8 mouse cellular contexts compared by ENCODE assay signal in genomic region chr7:99535741-99536501, GRCm38 (mm10). TPM values are rescaled to one million over a fixed set of nuclear protein-coding genes. Genes with fewer than 3 reads are reported as not detected.
A peak's percentile ranks its signal among the peaks of the same experiment; 100 is the strongest.
DNase-seq lines count a peak whose midpoint lies in the region; ATAC-seq and TF ChIP-seq lines count a peak whose summit lies in the region.

No protein-coding gene starts in this region.

- peaks cover 72% of the 10 kb centered on the region for H3K4me1 ChIP-seq in heart, embryonic 10.5 days
- peaks cover 76% of the 10 kb centered on the region for H3K4me1 ChIP-seq in embryonic facial prominence, embryonic 10.5 days
- H3K4me1 ChIP-seq in hindbrain, embryonic 14.5 days (replicated peaks; ENCODE audit: control insufficient read depth, insufficient read depth, low read length), result peaks cover 60% of the 10 kb centered on the region
- peaks cover 74% of the 10 kb centered on the region for H3K4me1 ChIP-seq in liver, postnatal 0 days (ENCODE audit: insufficient read depth)
- peaks cover 50% of the 10 kb centered on the region for H3K4me1 ChIP-seq in neural tube, embryonic 14.5 days (ENCODE audit: control insufficient read depth, insufficient read depth, low read length)

- peak; percentile 67 for ATAC-seq in CD4-positive, CD25-positive, alpha-beta regulatory T cell, adult 4 months
- ATAC-seq in hindbrain, embryonic 14.5 days (ENCODE audit: low FRiP score), result peak; percentile 56
- ATAC-seq in liver, postnatal 0 days, result peak; percentile 43
- ATAC-seq in neural tube, embryonic 14.5 days (ENCODE audit: low read depth), result peak; percentile 50; the same call in 1 of the 2 replicates

- TF ChIP-seq EP300 in liver, postnatal 0 days (IDR thresholded peaks at IDR 0.05; ENCODE audit: low read depth), result no peak

- H3K27me3 ChIP-seq in heart, embryonic 10.5 days (ENCODE audit: insufficient read depth, poor library complexity, severe bottlenecking), result no peaks in the 10 kb centered on the region
- peaks cover 24% of the 10 kb centered on the region for H3K27me3 ChIP-seq in embryonic facial prominence, embryonic 10.5 days (replicated peaks; ENCODE audit: low read depth, poor library complexity, severe bottlenecking)
- no peaks in the 10 kb centered on the region for H3K27me3 ChIP-seq in hindbrain, embryonic 14.5 days (ENCODE audit: control insufficient read depth, insufficient read depth, low read length)
- no peaks in the 10 kb centered on the region for H3K27me3 ChIP-seq in liver, postnatal 0 days (ENCODE audit: insufficient read depth, low read length)
- no peaks in the 10 kb centered on the region for H3K27me3 ChIP-seq in neural tube, embryonic 14.5 days (ENCODE audit: control insufficient read depth, insufficient read depth, low read length)

- peak overlapping the region; percentile 81 for H3K4me3 ChIP-seq in heart, embryonic 10.5 days
- H3K4me3 ChIP-seq in embryonic facial prominence, embryonic 10.5 days, result peak overlapping the region; percentile 71
- H3K4me3 ChIP-seq in hindbrain, embryonic 14.5 days (replicated peaks; ENCODE audit: low read length), result peak overlapping the region; percentile 85
- peak overlapping the region; percentile 77 for H3K4me3 ChIP-seq in liver, postnatal 0 days (ENCODE audit: low read depth, low read length)
- H3K4me3 ChIP-seq in neural tube, embryonic 14.5 days (ENCODE audit: low read depth, low read length), result peak overlapping the region; percentile 75

- peak overlapping the region; percentile 96 for H3K9ac ChIP-seq in hindbrain, embryonic 14.5 days
- H3K9ac ChIP-seq in liver, postnatal 0 days (replicated peaks), result peak overlapping the region; percentile 93
- peak overlapping the region; percentile 95 for H3K9ac ChIP-seq in neural tube, embryonic 14.5 days (replicated peaks; ENCODE audit: low read depth, low read length)

- H3K36me3 ChIP-seq in heart, embryonic 10.5 days, result no peaks in the 10 kb centered on the region
- H3K36me3 ChIP-seq in embryonic facial prominence, embryonic 10.5 days (replicated peaks), result no peaks in the 10 kb centered on the region
- H3K36me3 ChIP-seq in hindbrain, embryonic 14.5 days (replicated peaks; ENCODE audit: control insufficient read depth, insufficient read depth), result no peaks in the 10 kb centered on the region
- H3K36me3 ChIP-seq in liver, postnatal 0 days (replicated peaks; ENCODE audit: insufficient read depth, low read length), result no peaks in the 10 kb centered on the region
- H3K36me3 ChIP-seq in neural tube, embryonic 14.5 days (ENCODE audit: control insufficient read depth, insufficient read depth, low read length), result no peaks in the 10 kb centered on the region

- H3K9me3 ChIP-seq in heart, embryonic 10.5 days, result no peaks in the 10 kb centered on the region
- H3K9me3 ChIP-seq in embryonic facial prominence, embryonic 10.5 days, result no peaks in the 10 kb centered on the region
- H3K9me3 ChIP-seq in hindbrain, embryonic 14.5 days (ENCODE audit: control insufficient read depth, low read length), result no peaks in the 10 kb centered on the region
- no peaks in the 10 kb centered on the region for H3K9me3 ChIP-seq in liver, postnatal 0 days (ENCODE audit: low read length)
- no peaks in the 10 kb centered on the region for H3K9me3 ChIP-seq in neural tube, embryonic 14.5 days (ENCODE audit: control insufficient read depth, low read length)

- peak; percentile 87 for DNase-seq in heart, embryonic 10.5 days (ENCODE audit: low spot score)
- DNase-seq in heart, postnatal 14 days, result no peak
- DNase-seq in embryonic facial prominence, embryonic 10.5 days (ENCODE audit: low spot score), result no peak
- peak; percentile 47 for DNase-seq in hindbrain, embryonic 14.5 days (ENCODE audit: low spot score)
- DNase-seq in liver, postnatal 0 days, result peak; percentile 64
- DNase-seq in ovary, postnatal 14 days (ENCODE audit: low spot score), result no peak

- peak overlapping the region; percentile 80 for H3K4me2 ChIP-seq in hindbrain, embryonic 14.5 days (replicated peaks)
- H3K4me2 ChIP-seq in liver, postnatal 0 days (ENCODE audit: low read depth, low read length), result peak overlapping the region; percentile 97
- peak overlapping the region; percentile 56 for H3K4me2 ChIP-seq in neural tube, embryonic 14.5 days (ENCODE audit: low read depth, low read length)

- TF ChIP-seq CTCF in liver, postnatal 0 days (IDR thresholded peaks at IDR 0.05; ENCODE audit: low read depth), result no peak

- 7% methylated on average over 46 of the region's 46 CpGs for WGBS in heart, embryonic 10.5 days
- 11% methylated on average over 46 of the region's 46 CpGs for WGBS in embryonic facial prominence, embryonic 10.5 days
- WGBS in hindbrain, embryonic 14.5 days, result 10% methylated on average over 26 of the region's 46 CpGs
- 4% methylated on average over 40 of the region's 46 CpGs for WGBS in liver, postnatal 0 days (ENCODE audit: insufficient replicate concordance)
- WGBS in neural tube, embryonic 14.5 days, result 7% methylated on average over 45 of the region's 46 CpGs

- intact Hi-C loops in heart, postnatal 14 days (cut with DNase I), result no loop called here

- H3K27ac ChIP-seq in heart, embryonic 10.5 days, result peak overlapping the region; percentile 97
- H3K27ac ChIP-seq in embryonic facial prominence, embryonic 10.5 days (replicated peaks), result peak overlapping the region; percentile 95
- peak overlapping the region; percentile 95 for H3K27ac ChIP-seq in hindbrain, embryonic 14.5 days
- peak overlapping the region; percentile 89 for H3K27ac ChIP-seq in liver, postnatal 0 days (ENCODE audit: low read depth)
- peak overlapping the region; percentile 95 for H3K27ac ChIP-seq in neural tube, embryonic 14.5 days (ENCODE audit: low read depth, low read length)

RNA-seq across cellular contexts. Expression of gene Arrb1, which starts 0.7 kb away (rescaled TPM):
- 13.1 and 17.9 TPM in 2 replicates for polyA plus RNA-seq in heart, embryonic 10.5 days (2016; fragmentation: Nextera tagmentation; extraction: Ambion mirVana)
- total RNA-seq in heart, postnatal 14 days (2021), result 10 to 100 TPM; 23.3 to 24.3 TPM
- 10 to 100 TPM; 12.3 to 22.0 TPM for polyA plus RNA-seq in CD4-positive, CD25-positive, alpha-beta regulatory T cell, adult 4 months (2017; shearing (Covaris generic))
- 12.6 and 13.7 TPM in 2 replicates for polyA plus RNA-seq in embryonic facial prominence, embryonic 10.5 days (2016; fragmentation: Nextera tagmentation; extraction: Ambion mirVana)
- 9.8 and 10.1 TPM in 2 replicates for polyA plus RNA-seq in hindbrain, embryonic 14.5 days (2014; fragmentation: Nextera tagmentation; extraction: Ambion mirVana)
- polyA plus RNA-seq in liver, postnatal 0 days (2015; fragmentation: Nextera tagmentation; extraction: Ambion mirVana), result 20.1 and 21.8 TPM in 2 replicates
- 9.9 and 11.5 TPM in 2 replicates for polyA plus RNA-seq in neural tube, embryonic 14.5 days (2014; fragmentation: Nextera tagmentation; extraction: Ambion mirVana)

RNA-seq across cellular contexts. Expression of gene Rps3, which starts 52.4 kb away (rescaled TPM):
- 517 and 596 TPM in 2 replicates for polyA plus RNA-seq in heart, embryonic 10.5 days (2016; fragmentation: Nextera tagmentation; extraction: Ambion mirVana)
- total RNA-seq in heart, postnatal 14 days (2021), result 100 to 1,000 TPM; 289 to 327 TPM
- polyA plus RNA-seq in CD4-positive, CD25-positive, alpha-beta regulatory T cell, adult 4 months (2017; shearing (Covaris generic)), result 1,000 to 10,000 TPM; 2,515 to 4,056 TPM
- polyA plus RNA-seq in embryonic facial prominence, embryonic 10.5 days (2016; fragmentation: Nextera tagmentation; extraction: Ambion mirVana), result 769 and 805 TPM in 2 replicates
- 445 and 515 TPM in 2 replicates for polyA plus RNA-seq in hindbrain, embryonic 14.5 days (2014; fragmentation: Nextera tagmentation; extraction: Ambion mirVana)
- 472 TPM in 2 replicates for polyA plus RNA-seq in liver, postnatal 0 days (2015; fragmentation: Nextera tagmentation; extraction: Ambion mirVana)
- 408 and 464 TPM in 2 replicates for polyA plus RNA-seq in neural tube, embryonic 14.5 days (2014; fragmentation: Nextera tagmentation; extraction: Ambion mirVana)

Comparison
In these comparisons a context has a peak if more than half of its experiments do, and no peak if none do; other contexts are left out.
1. DNase-seq: peak in heart, embryonic 10.5 days (single experiment), hindbrain, embryonic 14.5 days (single experiment) and liver, postnatal 0 days (single experiment); none in heart, postnatal 14 days (0 of 2), embryonic facial prominence, embryonic 10.5 days (single experiment) and ovary, postnatal 14 days (single experiment).
2. Peak in every context shown above with its lines, with median percentiles within 50 percentile points of each other: H3K27ac ChIP-seq, H3K4me3 ChIP-seq, ATAC-seq, H3K4me2 ChIP-seq and H3K9ac ChIP-seq.